Mouse (Mus musculus): ENCODE data around the gene Macc1. TPM values are rescaled to one million over a fixed set of nuclear protein-coding genes. Genes with fewer than 3 reads are reported as not detected.

Gene Macc1
- total RNA-seq, 2 experiments from 2014 or later, result not detected

DNA sequence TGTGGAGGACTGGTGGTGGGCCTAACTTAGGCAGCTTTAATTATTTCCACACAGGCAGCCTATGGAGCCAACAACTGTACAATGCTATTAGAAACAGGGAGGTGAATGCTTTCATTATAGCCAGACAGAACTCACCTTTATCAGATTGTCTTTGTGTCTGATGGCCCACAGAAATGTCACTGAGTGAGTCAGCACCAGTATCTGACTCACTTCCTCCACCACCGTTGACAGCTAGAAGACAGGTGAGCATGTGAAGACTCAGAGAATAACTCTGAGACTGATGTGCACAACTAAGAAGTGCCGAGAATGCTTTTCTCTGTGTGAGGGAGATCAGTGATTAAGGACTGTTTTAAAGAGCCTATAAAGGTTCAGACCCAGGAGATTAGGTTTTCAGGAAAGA, 73.9 kb downstream of the Macc1 start:
- no peak for DNase-seq

DNA sequence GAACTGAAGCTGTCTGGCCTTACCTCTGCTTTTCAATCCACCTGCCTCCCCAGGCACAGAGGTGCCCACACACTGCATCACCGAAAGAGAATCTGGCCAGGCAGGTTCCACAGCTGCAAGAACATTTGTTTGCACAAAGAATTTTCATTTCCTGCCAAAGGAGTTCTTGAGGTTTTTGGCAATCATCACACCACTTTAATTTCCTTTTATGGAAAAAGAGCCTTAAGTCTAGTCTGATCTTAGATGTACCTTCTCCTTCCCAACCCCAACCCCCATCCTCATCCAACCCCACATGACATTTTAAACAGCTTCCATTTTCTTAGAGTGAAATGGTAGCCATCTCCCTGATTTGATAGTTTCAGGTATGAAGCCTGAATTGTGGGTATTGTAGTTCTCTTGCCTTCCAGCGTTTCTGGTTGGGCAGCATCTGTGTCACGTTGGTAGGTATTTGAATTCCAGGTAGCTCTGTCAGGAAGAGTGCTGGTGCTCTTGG, 76.2 kb downstream of the Macc1 start:
- no peak for DNase-seq

- DNase-seq, result no peak
These were observed 84.1 kb downstream of the Macc1 start for GRCm38 (mm10) chr12:119398046-119398659.

- no peak for DNase-seq
These were observed 88.2 kb downstream of the Macc1 start for GRCm38 (mm10) chr12:119402273-119402672.

DNA sequence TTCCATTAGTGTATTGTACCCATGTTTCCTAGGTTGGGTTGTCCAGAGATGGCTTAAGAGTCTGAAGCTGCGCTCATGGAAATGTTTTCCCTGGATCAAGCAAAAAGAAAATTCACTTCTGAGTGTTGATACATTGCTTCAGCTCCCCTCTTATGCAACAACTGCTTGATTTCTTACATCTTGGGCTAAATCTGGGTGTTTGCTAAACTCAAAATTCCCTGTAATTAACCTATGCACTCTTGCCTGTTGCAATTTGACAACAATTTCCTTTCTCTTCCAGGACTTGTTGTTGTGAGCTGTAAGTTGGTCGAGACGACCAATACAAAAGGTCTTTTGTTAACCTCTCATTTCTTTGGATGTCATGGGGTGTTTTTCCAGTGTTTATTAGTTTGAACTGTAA, 88.7 kb downstream of the Macc1 start:
- no peak for DNase-seq

- DNase-seq, result no peak
These were observed 90.7 kb downstream of the Macc1 start for GRCm38 (mm10) chr12:119404810-119405209.

DNA sequence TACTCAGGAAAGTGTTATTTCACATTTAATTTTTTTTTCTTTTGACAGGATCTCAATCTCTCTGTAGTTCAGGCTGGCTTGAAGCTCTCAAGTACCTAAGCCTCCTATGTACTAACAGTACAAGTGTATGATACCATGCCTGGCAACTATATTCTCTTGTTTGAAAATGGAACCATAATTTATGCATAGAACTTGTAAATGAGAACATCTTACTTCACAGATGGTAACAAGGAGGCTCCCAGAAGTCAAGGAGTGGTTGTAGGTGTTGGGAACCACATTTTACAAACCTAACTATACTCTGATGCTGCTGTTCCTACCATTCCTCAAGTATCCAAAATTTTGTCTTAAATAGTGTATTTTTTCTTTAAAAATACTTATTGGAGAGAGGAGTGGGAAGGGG, 96.5 kb downstream of the Macc1 start:
- DNase-seq, result no peak

DNA sequence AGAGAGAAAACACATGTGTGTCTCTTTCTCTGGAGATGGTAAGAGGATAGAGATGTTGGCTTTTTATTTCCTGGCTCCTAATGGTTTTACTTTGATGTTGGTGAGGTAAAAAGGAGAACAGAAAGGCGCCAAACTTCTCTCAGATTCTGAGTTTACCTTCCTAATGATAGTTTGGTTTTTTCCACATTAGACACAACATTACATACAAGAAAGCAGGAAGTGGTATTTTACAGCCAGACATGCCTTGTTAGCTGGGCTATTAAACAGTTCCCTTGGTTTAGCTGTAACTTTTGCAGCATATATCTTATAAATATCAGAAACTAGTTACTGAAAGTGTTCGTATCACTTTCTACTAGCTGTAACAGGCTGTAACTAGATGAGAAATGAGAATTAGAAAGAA, 96.9 kb downstream of the Macc1 start:
- DNase-seq, result no peak

DNA sequence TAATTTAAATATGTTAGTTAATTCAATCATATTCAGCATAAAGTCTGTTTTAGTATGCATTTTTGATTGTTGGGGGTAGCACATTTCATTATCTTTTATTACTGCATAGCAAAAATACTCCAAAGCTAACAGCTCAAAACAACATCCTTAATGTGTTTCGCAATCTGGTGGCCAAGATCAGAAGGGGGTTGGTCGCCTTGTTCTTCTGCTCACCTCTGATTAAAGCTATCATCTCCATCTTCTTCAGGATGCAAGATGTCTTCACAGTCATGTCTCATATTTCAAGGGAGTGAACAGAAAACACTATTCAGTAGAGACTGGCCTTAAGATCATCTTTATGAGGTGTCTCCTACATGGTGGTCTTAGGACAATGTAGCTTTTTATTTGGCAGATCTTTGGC, 97.9 kb downstream of the Macc1 start:
- no peak for DNase-seq

DNA sequence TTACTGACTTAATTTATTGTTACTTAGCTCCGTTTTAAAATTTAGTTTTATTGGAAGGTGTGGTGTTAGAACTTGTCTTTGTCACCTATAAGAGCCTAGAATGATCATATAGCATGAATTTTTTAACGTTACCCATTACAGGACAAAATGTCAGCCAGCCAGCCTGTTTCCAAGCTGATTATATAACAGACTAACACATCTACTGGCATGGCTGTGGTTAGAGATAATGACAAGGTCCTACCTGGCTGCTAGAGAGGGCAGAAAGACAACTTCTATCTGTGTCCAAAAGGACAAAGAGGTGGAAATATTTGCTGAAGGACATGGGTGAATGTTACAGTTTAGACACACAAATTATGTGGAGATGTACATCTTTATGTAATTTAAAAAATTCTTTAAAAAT, 101.8 kb downstream of the Macc1 start:
- no peak for DNase-seq

GRCm38 (mm10) chr12:119425749-119426148, 111.7 kb downstream of the Macc1 start:
- DNase-seq, result no peak

GRCm38 (mm10) chr12:119426182-119426886, 112.3 kb downstream of the Macc1 start:
- DNase-seq, result no peak

DNA sequence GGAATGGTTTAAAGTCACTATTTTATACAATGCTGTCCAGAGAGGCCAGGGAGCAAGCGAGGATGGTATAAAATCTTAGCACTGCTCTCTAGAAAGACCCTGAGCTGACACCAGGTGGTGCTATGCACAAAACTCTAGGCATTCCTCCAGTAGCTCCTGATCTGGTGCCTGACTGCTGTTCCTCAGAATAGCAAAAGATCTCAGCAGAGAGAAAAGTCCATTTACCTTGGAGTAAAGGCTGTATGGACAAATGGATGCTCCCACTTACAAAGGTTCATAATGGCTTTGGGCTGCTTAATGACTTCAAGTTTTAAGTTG, 112.8 kb downstream of the Macc1 start:
- peak; percentile 14 for DNase-seq

- no peak for DNase-seq
These were observed 126.7 kb downstream of the Macc1 start for GRCm38 (mm10) chr12:119440720-119441119.

DNA sequence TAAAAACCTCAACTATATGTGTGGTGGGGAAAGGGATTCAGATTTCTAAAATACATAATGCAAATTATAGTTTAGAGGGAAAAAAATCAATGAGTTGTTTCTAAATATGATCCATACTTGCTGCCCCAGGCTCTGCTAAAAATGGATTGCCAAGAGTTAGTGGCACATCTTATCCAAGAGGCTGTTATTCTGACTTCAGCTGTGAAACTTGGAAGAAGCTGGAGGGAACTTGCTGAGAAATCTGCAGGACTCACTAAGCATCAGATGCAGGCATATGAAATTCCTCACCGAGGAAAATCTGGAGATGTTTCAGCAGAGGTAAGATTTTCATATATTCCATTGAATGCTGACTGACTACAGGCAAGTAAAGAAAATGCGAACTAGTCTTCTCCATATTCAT, 136.0 kb downstream of the Macc1 start:
- no peak for DNase-seq

- DNase-seq, result no peak
These were observed 137.2 kb downstream of the Macc1 start for GRCm38 (mm10) chr12:119451232-119451631.

DNA sequence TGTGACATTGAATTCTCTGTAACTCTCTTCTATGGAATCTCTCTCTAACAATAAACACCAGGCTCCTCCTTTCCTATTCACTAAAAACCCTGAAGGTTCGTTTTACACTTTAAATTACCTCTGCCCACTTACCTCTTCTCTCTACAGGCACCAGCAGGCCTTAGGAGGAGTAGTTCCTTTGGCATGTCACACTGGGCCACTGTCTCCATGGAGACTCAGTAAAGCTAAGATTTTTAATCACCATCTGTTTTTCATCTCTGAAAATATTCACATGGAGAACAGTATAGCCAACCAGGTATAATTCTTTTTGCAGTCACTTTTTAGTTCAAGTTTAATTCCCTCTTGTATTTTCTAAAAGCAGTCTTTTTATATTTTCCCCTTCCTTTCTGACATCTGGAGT, 140.0 kb downstream of the Macc1 start:
- DNase-seq, result no peak

DNA sequence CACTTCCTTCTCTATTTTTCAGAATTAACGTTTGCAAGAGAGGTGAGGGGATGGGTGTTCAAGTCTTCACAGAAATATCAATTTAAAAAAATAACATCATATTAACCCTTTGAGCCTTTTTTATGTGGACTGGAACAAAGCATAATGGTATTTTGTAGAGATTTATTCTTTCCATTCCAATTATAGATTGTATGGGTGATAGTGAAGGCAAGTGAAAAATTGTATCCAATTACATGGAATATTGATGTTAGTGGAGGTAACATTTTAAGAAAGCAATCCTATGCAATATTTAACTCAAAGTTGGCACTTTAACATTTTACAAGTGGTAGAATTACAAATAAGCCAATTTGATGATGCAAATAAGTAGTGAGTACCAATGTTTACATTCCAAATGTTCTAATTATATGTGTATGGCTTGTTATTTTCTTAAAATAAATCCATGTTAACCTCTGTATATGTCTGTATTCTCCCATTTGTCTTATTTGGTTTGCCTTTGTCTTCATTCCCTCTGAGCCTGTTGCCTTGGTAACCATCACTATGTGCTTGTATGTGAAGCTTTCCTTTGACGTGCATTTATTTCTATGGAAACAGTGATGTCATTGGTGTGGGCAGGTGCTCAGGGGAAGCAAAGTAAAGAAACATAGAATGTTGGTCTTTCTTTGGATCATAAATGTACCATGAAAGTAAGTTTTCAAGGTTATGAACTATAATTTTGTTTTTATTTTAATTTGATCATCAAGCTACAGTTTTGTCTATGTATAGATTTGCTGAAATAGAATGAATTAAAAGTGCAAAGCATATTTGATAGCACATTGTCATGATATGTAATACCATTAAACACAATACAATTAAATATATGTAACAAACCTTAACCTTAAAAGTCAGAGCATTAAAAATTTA, 150.2 kb downstream of the Macc1 start:
- DNase-seq, result no peak

DNA sequence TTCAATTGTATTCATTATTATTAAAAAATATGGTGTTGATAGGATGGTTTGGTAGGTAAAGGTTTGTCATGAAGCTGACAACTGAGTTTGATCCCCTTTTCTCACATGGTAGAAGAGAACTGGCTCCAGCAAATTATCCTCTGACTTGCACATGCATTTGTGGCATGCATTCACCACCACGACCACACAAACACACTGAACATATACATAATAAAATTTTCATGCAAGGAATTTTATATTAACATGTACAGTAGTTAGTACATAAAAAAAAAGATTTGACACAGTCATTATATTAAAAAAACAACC, 150.8 kb downstream of the Macc1 start:
- no peak for DNase-seq

GRCm38 (mm10) chr12:119467656-119468055, 153.6 kb downstream of the Macc1 start:
- no peak for DNase-seq

DNA sequence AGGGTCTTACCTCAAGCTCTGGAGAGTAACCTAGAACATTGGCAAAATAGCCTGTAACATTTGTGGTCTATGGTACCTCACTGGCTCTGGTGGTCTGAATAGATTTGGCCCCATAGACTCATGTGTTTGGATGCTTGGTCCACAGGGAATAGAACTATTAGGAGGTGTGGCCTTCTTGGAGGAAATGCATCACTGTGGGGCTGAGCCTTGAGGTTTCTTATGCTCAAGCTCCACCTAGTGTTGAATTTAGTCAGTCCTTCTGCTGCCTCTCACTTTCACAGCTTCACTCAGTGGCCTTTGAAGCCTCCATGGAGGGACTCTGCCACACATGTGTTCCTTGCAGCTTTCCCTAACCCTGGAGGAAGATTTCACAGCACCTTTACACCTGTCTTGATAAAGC, 156.2 kb downstream of the Macc1 start:
- DNase-seq, result no peak

DNA sequence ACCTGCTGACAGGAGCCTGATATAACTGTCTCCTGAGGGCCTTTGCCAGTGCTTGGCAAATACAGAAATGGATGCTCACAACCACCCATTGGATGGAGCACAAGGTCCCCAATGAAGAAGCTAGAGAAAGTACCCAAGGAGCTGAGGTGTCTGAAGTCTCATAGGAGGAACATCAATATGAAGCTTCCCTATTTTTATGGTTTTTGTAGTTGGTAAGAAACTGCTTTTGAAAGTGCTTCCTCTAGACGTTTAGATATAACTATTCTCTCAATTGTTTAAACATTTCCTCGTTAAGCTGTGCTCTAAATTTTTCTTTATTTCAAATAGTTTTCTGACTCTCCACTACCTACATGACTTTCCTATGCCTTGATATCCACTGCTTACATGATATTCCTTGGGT, 169.2 kb downstream of the Macc1 start:
- DNase-seq, result no peak

DNA sequence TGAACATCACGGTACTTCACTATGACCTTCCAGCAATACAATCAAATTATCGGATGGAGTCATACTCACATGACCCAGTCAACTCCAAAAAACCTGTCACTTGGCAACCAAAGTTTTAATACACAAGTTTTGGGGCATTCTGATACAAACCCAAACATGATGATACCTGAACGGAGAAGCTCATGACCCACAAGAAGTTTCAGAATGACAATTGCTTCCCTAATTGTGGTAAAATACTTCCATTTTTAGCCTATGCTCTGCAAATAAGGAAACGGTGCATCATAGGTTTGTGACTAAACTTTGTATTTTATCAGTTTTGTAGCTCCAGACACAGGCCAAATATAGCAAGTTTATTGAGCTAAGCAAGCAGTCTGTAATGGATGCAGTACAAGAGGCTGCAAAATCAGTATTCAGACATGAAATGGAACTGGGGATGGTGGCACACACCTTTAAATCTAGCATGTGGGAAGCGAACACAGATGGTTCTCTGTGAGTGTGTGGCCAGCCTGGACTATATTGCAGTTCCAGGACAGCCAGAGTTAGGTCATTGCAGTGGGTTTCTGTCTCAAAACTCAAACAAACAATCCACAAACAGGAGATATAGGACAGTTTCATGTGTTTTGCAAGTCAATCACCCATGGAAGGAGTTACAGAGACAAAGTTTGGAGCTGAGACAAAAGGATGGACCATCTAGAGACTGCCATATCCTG, 170.0 kb downstream of the Macc1 start:
- DNase-seq, result no peak

Data from gastrocnemius, postnatal 10 days (tissue).